Mouse (Mus musculus): ENCODE measurements around the gene Cdk18. TPM values are rescaled to one million over a fixed set of nuclear protein-coding genes. Genes with fewer than 3 reads are reported as not detected.

The Cdk18 gene
- polyA plus RNA-seq (2014; fragmentation: Nextera tagmentation; extraction: Ambion mirVana): 0.82 and 1.1 TPM in 2 replicates

GRCm38 (mm10) chr1:132139416-132139864 lies at the start of gene Cdk18:
TSS of gene Cdk18 (minus strand) at chr1:132139684.
- under 1% methylated on average over 30 of the region's 30 CpGs for WGBS
- Histone ChIP-seq H3K27me3 (ENCODE audit: control insufficient read depth, insufficient read depth, low read length) (peaks cover 20% of the 10 kb centered on the region), H3K36me3 (ENCODE audit: control insufficient read depth, insufficient read depth, low read length) (no peaks in the 10 kb centered on the region), H3K9me3 (ENCODE audit: control insufficient read depth, low read length) (no peaks in the 10 kb centered on the region), H3K4me1 (replicated peaks; ENCODE audit: control insufficient read depth, insufficient read depth, low read length) (peaks cover 9% of the 10 kb centered on the region), H3K9ac (ENCODE audit: low read depth, low read length) (peak within 1 kb of the TSS; percentile 54; the same call in 1 of the 2 replicates), H3K27ac (ENCODE audit: low read depth, low read length) (no peak within 1 kb of the TSS), H3K4me2 (replicated peaks; ENCODE audit: low read depth, low read length) (peak within 1 kb of the TSS; percentile 98), H3K4me3 (ENCODE audit: low read depth, low read length) (peak within 1 kb of the TSS; percentile 40)
- DNase-seq (ENCODE audit: low spot score) (peak; percentile 59), ATAC-seq (ENCODE audit: low FRiP score) (peak; percentile 52; the same call in 1 of the 2 replicates)

- Histone ChIP-seq H3K4me1 (replicated peaks; ENCODE audit: control insufficient read depth, insufficient read depth, low read length) (peaks cover 16% of the 10 kb centered on the region), H3K9ac (ENCODE audit: low read depth, low read length) (no peak overlapping the region), H3K27ac (ENCODE audit: low read depth, low read length) (no peak overlapping the region), H3K27me3 (ENCODE audit: control insufficient read depth, insufficient read depth, low read length) (peaks cover 2% of the 10 kb centered on the region; the same call in 1 of the 2 replicates), H3K4me2 (replicated peaks; ENCODE audit: low read depth, low read length) (peak overlapping the region; percentile 78; the same call in 1 of the 2 replicates), H3K9me3 (ENCODE audit: control insufficient read depth, low read length) (no peaks in the 10 kb centered on the region), H3K36me3 (ENCODE audit: control insufficient read depth, insufficient read depth, low read length) (no peaks in the 10 kb centered on the region), H3K4me3 (ENCODE audit: low read depth, low read length) (0 out of 2 replicates have a peak overlapping the region, but pooled peaks have one; percentile 80)
- WGBS: 47% methylated on average over 4 of the region's 4 CpGs
- ATAC-seq (ENCODE audit: low FRiP score) (no peak), DNase-seq (ENCODE audit: low spot score) (no peak)
Observed at GRCm38 (mm10) chr1:132189231-132189630, 49.7 kb upstream of the Cdk18 start.

GRCm38 (mm10) chr1:132188442-132189066 lies 49.1 kb upstream of the Cdk18 start:
- Histone ChIP-seq H3K27me3 (ENCODE audit: control insufficient read depth, insufficient read depth, low read length) (peaks cover 2% of the 10 kb centered on the region; the same call in 1 of the 2 replicates), H3K4me2 (replicated peaks; ENCODE audit: low read depth, low read length) (no peak overlapping the region), H3K4me1 (replicated peaks; ENCODE audit: control insufficient read depth, insufficient read depth, low read length) (peaks cover 10% of the 10 kb centered on the region), H3K4me3 (ENCODE audit: low read depth, low read length) (no peak overlapping the region), H3K9ac (ENCODE audit: low read depth, low read length) (no peak overlapping the region), H3K27ac (ENCODE audit: low read depth, low read length) (no peak overlapping the region), H3K9me3 (ENCODE audit: control insufficient read depth, low read length) (no peaks in the 10 kb centered on the region), H3K36me3 (ENCODE audit: control insufficient read depth, insufficient read depth, low read length) (no peaks in the 10 kb centered on the region)
- peak; percentile 28 for DNase-seq (ENCODE audit: low spot score)
- 46% methylated on average over 9 of the region's 9 CpGs for WGBS
- ATAC-seq (ENCODE audit: low FRiP score): no peak

- H3K27ac ChIP-seq (ENCODE audit: low read depth, low read length): no peak overlapping the region
- H3K9ac ChIP-seq (ENCODE audit: low read depth, low read length): no peak overlapping the region
- DNase-seq (ENCODE audit: low spot score) (no peak), ATAC-seq (ENCODE audit: low FRiP score) (no peak)
- no peaks in the 10 kb centered on the region for H3K9me3 ChIP-seq (ENCODE audit: control insufficient read depth, low read length)
- no peaks in the 10 kb centered on the region for H3K36me3 ChIP-seq (ENCODE audit: control insufficient read depth, insufficient read depth, low read length)
- H3K4me1 ChIP-seq (replicated peaks; ENCODE audit: control insufficient read depth, insufficient read depth, low read length): no peaks in the 10 kb centered on the region; the same call in 1 of the 2 replicates
- H3K4me3 ChIP-seq (ENCODE audit: low read depth, low read length): no peak overlapping the region
- H3K4me2 ChIP-seq (replicated peaks; ENCODE audit: low read depth, low read length): no peak overlapping the region
- 82% methylated on average over 4 of the region's 4 CpGs for WGBS
- H3K27me3 ChIP-seq (ENCODE audit: control insufficient read depth, insufficient read depth, low read length): peaks cover 2% of the 10 kb centered on the region; the same call in 1 of the 2 replicates
Observed at GRCm38 (mm10) chr1:132186303-132186702, 46.8 kb upstream of the Cdk18 start.

- Histone ChIP-seq H3K4me3 (ENCODE audit: low read depth, low read length) (no peak overlapping the region), H3K9ac (ENCODE audit: low read depth, low read length) (no peak overlapping the region), H3K9me3 (ENCODE audit: control insufficient read depth, low read length) (no peaks in the 10 kb centered on the region), H3K27ac (ENCODE audit: low read depth, low read length) (no peak overlapping the region), H3K27me3 (ENCODE audit: control insufficient read depth, insufficient read depth, low read length) (no peaks in the 10 kb centered on the region), H3K36me3 (ENCODE audit: control insufficient read depth, insufficient read depth, low read length) (no peaks in the 10 kb centered on the region), H3K4me2 (replicated peaks; ENCODE audit: low read depth, low read length) (no peak overlapping the region), H3K4me1 (replicated peaks; ENCODE audit: control insufficient read depth, insufficient read depth, low read length) (no peaks in the 10 kb centered on the region)
- 45% methylated on average over 1 of the region's 2 CpGs for WGBS
- ATAC-seq (ENCODE audit: low FRiP score) (no peak), DNase-seq (ENCODE audit: low spot score) (no peak)
Observed at GRCm38 (mm10) chr1:132171619-132172018, 32.1 kb upstream of the Cdk18 start.

GRCm38 (mm10) chr1:132170698-132171097 lies 31.2 kb upstream of the Cdk18 start:
- H3K4me1 ChIP-seq (replicated peaks; ENCODE audit: control insufficient read depth, insufficient read depth, low read length): no peaks in the 10 kb centered on the region
- H3K4me3 ChIP-seq (ENCODE audit: low read depth, low read length): no peak overlapping the region
- DNase-seq (ENCODE audit: low spot score) (no peak), ATAC-seq (ENCODE audit: low FRiP score) (no peak)
- H3K36me3 ChIP-seq (ENCODE audit: control insufficient read depth, insufficient read depth, low read length): no peaks in the 10 kb centered on the region
- H3K4me2 ChIP-seq (replicated peaks; ENCODE audit: low read depth, low read length): no peak overlapping the region
- no peaks in the 10 kb centered on the region for H3K9me3 ChIP-seq (ENCODE audit: control insufficient read depth, low read length)
- H3K27ac ChIP-seq (ENCODE audit: low read depth, low read length): peak overlapping the region; percentile 44; the same call in 1 of the 2 replicates
- H3K27me3 ChIP-seq (ENCODE audit: control insufficient read depth, insufficient read depth, low read length): no peaks in the 10 kb centered on the region
- whole genome bisulfite sequencing: 57% methylated on average over 6 of the region's 6 CpGs
- H3K9ac ChIP-seq (ENCODE audit: low read depth, low read length): no peak overlapping the region

GRCm38 (mm10) chr1:132168115-132168767 lies 28.8 kb upstream of the Cdk18 start:
- DNase-seq (ENCODE audit: low spot score) (peak; percentile 54), ATAC-seq (ENCODE audit: low FRiP score) (peak; percentile 59; the same call in 1 of the 2 replicates)
- no peaks in the 10 kb centered on the region for H3K36me3 ChIP-seq (ENCODE audit: control insufficient read depth, insufficient read depth, low read length)
- WGBS: 8% methylated on average over 12 of the region's 12 CpGs
- H3K27ac ChIP-seq (ENCODE audit: low read depth, low read length): peak overlapping the region; percentile 20; the same call in 1 of the 2 replicates
- 0 out of 2 replicates have a peak overlapping the region, but pooled peaks have one; percentile 32 for H3K9ac ChIP-seq (ENCODE audit: low read depth, low read length)
- no peaks in the 10 kb centered on the region for H3K27me3 ChIP-seq (ENCODE audit: control insufficient read depth, insufficient read depth, low read length)
- peaks cover 5% of the 10 kb centered on the region; the same call in 1 of the 2 replicates for H3K4me1 ChIP-seq (replicated peaks; ENCODE audit: control insufficient read depth, insufficient read depth, low read length)
- no peaks in the 10 kb centered on the region for H3K9me3 ChIP-seq (ENCODE audit: control insufficient read depth, low read length)
- H3K4me2 ChIP-seq (replicated peaks; ENCODE audit: low read depth, low read length): peak overlapping the region; percentile 30
- H3K4me3 ChIP-seq (ENCODE audit: low read depth, low read length): no peak overlapping the region

GRCm38 (mm10) chr1:132165859-132166258 lies 26.4 kb upstream of the Cdk18 start:
- no peak overlapping the region for H3K4me3 ChIP-seq (ENCODE audit: low read depth, low read length)
- no peak for DNase-seq (ENCODE audit: low spot score)
- WGBS: 50% methylated on average over 3 of the region's 3 CpGs
- ATAC-seq (ENCODE audit: low FRiP score): no peak
- H3K36me3 ChIP-seq (ENCODE audit: control insufficient read depth, insufficient read depth, low read length): no peaks in the 10 kb centered on the region
- peaks cover 5% of the 10 kb centered on the region; the same call in 1 of the 2 replicates for H3K4me1 ChIP-seq (replicated peaks; ENCODE audit: control insufficient read depth, insufficient read depth, low read length)
- no peak overlapping the region for H3K9ac ChIP-seq (ENCODE audit: low read depth, low read length)
- H3K27me3 ChIP-seq (ENCODE audit: control insufficient read depth, insufficient read depth, low read length): no peaks in the 10 kb centered on the region
- no peaks in the 10 kb centered on the region for H3K9me3 ChIP-seq (ENCODE audit: control insufficient read depth, low read length)
- no peak overlapping the region for H3K27ac ChIP-seq (ENCODE audit: low read depth, low read length)
- H3K4me2 ChIP-seq (replicated peaks; ENCODE audit: low read depth, low read length): no peak overlapping the region

All from hindbrain, embryonic 11.5 days (tissue).